17 mouse cellular contexts compared by ENCODE assay signal in genomic region chr16:80931017-80931416, GRCm38 (mm10).
"Had no signal": no experiment of that assay in that cellular context is flagged by ENCODE, and none has a peak within 500 bp of the region (broad histone marks: within the 10 kb centered on the region; RNA-seq: fewer than 3 reads in every experiment).

No protein-coding gene starts in this region.

- H3K4me2 ChIP-seq: limb, embryonic 13.5 days; liver, embryonic 12.5 days; liver, embryonic 15.5 days; midbrain, embryonic 13.5 days had no signal

- H3K27me3 ChIP-seq: limb, embryonic 13.5 days; liver, embryonic 12.5 days; liver, embryonic 15.5 days; midbrain, embryonic 13.5 days had no signal

- ATAC-seq: intestine, postnatal 0 days; liver, embryonic 12.5 days; midbrain, embryonic 13.5 days had no signal

- H3K27ac ChIP-seq: kidney, postnatal 0 days; layer of hippocampus, adult 2 months; limb, embryonic 10.5 days; limb, embryonic 13.5 days; liver, embryonic 12.5 days; liver, embryonic 15.5 days; macrophage; midbrain, embryonic 13.5 days had no signal

- H3K4me1 ChIP-seq: limb, embryonic 10.5 days; limb, embryonic 13.5 days; liver, embryonic 12.5 days; liver, embryonic 15.5 days; midbrain, embryonic 13.5 days had no signal

- H3K36me3 ChIP-seq: limb, embryonic 10.5 days; limb, embryonic 13.5 days; liver, embryonic 12.5 days; liver, embryonic 15.5 days; midbrain, embryonic 13.5 days had no signal

- H3K9me3 ChIP-seq: limb, embryonic 10.5 days; limb, embryonic 13.5 days; liver, embryonic 12.5 days; liver, embryonic 15.5 days; midbrain, embryonic 13.5 days had no signal

- H3K9ac ChIP-seq: limb, embryonic 13.5 days; liver, embryonic 12.5 days; liver, embryonic 15.5 days; midbrain, embryonic 13.5 days had no signal

- DNase-seq: kidney, adult 2 months; kidney, postnatal 25 days; layer of hippocampus, adult 9-11 months; liver; lung, adult 2 months; thymus, adult 2 months; thymus, postnatal 14 days; thymus, postnatal 4 days had no signal

- H3K4me3 ChIP-seq: layer of hippocampus, adult 2 months; limb, embryonic 10.5 days; limb, embryonic 13.5 days; liver, embryonic 12.5 days; liver, embryonic 15.5 days; midbrain, embryonic 13.5 days had no signal
